ENCODE assay signal across 9 mouse cellular contexts in genomic region chr5:114052246-114052761, GRCm38 (mm10). TPM values are rescaled to one million over a fixed set of nuclear protein-coding genes. Genes with fewer than 3 reads are reported as not detected.
DNase-seq lines count a peak whose midpoint lies in the region; ATAC-seq and TF ChIP-seq lines count a peak whose summit lies in the region.
"Had no signal": no experiment of that assay in that cellular context is flagged by ENCODE, and none has a peak within 500 bp of the region (broad histone marks: within the 10 kb centered on the region; RNA-seq: fewer than 3 reads in every experiment).

No protein-coding gene starts in this region.

- H3K79me2 ChIP-seq in CH12.LX (replicated peaks; ENCODE audit: control insufficient read depth, extremely low read depth, insufficient read depth, poor library complexity, severe bottlenecking): no peaks in the 10 kb centered on the region

- no peak for TF ChIP-seq EP300 in CH12.LX (IDR thresholded peaks at IDR 0.05; ENCODE audit: low read length)

- peak; percentile 56 for DNase-seq in CH12.LX (ENCODE audit: extremely low read depth)
- DNase-seq in adrenal gland, adult 8-10 months: peak; percentile 59
- DNase-seq in embryo, embryonic 10.5 days (ENCODE audit: low spot score): peak; percentile 81
- peak; percentile 90 for DNase-seq in heart, embryonic 10.5 days (ENCODE audit: low spot score)
- DNase-seq in lung, embryonic 14.5 days: peak; percentile 84
- peak; percentile 62 for DNase-seq in ovary, postnatal 14 days (ENCODE audit: low spot score)
- peak; percentile 34 for DNase-seq in urinary bladder, adult 2 months (ENCODE audit: low spot score)

- 16% methylated on average over 9 of the region's 9 CpGs for WGBS in heart, embryonic 10.5 days
- WGBS in kidney, embryonic 15.5 days: 24% methylated on average over 9 of the region's 9 CpGs
- WGBS in lung, embryonic 14.5 days: 13% methylated on average over 9 of the region's 9 CpGs

- dilution Hi-C loops in CH12.LX (cut with MboI; ENCODE audit: extremely low pct_ligation_motif_present, extremely low pct_unique_long_range_greater_than_20kb, low sequenced_read_pairs): no loop called here

- TF ChIP-seq POLR2A in CH12.LX (IDR thresholded peaks at IDR 0.05; ENCODE audit: low read depth, low read length): no peak

- H3K36me3 ChIP-seq in CH12.LX (replicated peaks in 1 of 2; ENCODE audit: control insufficient read depth in 1 of 2, insufficient read depth in 1 of 2, low read length in 1 of 2): no peaks in the 10 kb centered on the region
- no peaks in the 10 kb centered on the region for H3K36me3 ChIP-seq in heart, embryonic 10.5 days
- no peaks in the 10 kb centered on the region for H3K36me3 ChIP-seq in kidney, embryonic 15.5 days
- no peaks in the 10 kb centered on the region for H3K36me3 ChIP-seq in lung, embryonic 14.5 days (ENCODE audit: insufficient read depth)

- H3K4me3 ChIP-seq in CH12.LX (replicated peaks in 1 of 3; ENCODE audit: low read depth in 2 of 3, low read length in 2 of 3, poor library complexity in 1 of 3): no peak overlapping the region
- peak overlapping the region; percentile 34 for H3K4me3 ChIP-seq in heart, embryonic 10.5 days
- peak overlapping the region; percentile 15; the same call in 1 of the 2 replicates for H3K4me3 ChIP-seq in kidney, embryonic 15.5 days (replicated peaks)
- no peak overlapping the region for H3K4me3 ChIP-seq in lung, embryonic 14.5 days (ENCODE audit: low read depth, low read length)

- TF ChIP-seq CTCF in CH12.LX (conservative IDR thresholded peaks at IDR 0.05 in 1 of 2, IDR thresholded peaks at IDR 0.05 in 1 of 2; ENCODE audit: low read depth in 2 of 2, low read length in 2 of 2): peak; percentile 81 to 89
- peak; percentile 92 for TF ChIP-seq CTCF in lung, embryonic 14.5 days (IDR thresholded peaks at IDR 0.05; ENCODE audit: low read depth)

- H3K4me2 ChIP-seq in CH12.LX (ENCODE audit: insufficient read depth, low read depth, poor library complexity, severe bottlenecking): no peak overlapping the region
- peak overlapping the region; percentile 52 for H3K4me2 ChIP-seq in kidney, embryonic 15.5 days
- peak overlapping the region; percentile 41; the same call in 1 of the 2 replicates for H3K4me2 ChIP-seq in lung, embryonic 14.5 days

- H3K27ac ChIP-seq in CH12.LX (ENCODE audit: insufficient read depth, low read depth): no peak overlapping the region
- H3K27ac ChIP-seq in heart, embryonic 10.5 days: peak overlapping the region; percentile 53; the same call in 1 of the 2 replicates
- peak overlapping the region; percentile 61 for H3K27ac ChIP-seq in kidney, embryonic 15.5 days
- H3K27ac ChIP-seq in lung, embryonic 14.5 days (ENCODE audit: low read depth): no peak overlapping the region

- no peak overlapping the region; the same call in 1 of the 2 replicates for H3K9ac ChIP-seq in CH12.LX (ENCODE audit: insufficient read depth, low read depth)
- H3K9ac ChIP-seq in kidney, embryonic 15.5 days: no peak overlapping the region
- 0 out of 2 replicates have a peak overlapping the region, but pooled peaks have one; percentile 10 for H3K9ac ChIP-seq in lung, embryonic 14.5 days

- no peaks in the 10 kb centered on the region for H3K27me3 ChIP-seq in CH12.LX (replicated peaks)
- no peaks in the 10 kb centered on the region for H3K27me3 ChIP-seq in heart, embryonic 10.5 days (ENCODE audit: insufficient read depth, poor library complexity, severe bottlenecking)
- no peaks in the 10 kb centered on the region for H3K27me3 ChIP-seq in kidney, embryonic 15.5 days
- no peaks in the 10 kb centered on the region for H3K27me3 ChIP-seq in lung, embryonic 14.5 days (ENCODE audit: insufficient read depth, low read length)

- peaks cover 9% of the 10 kb centered on the region for H3K9me3 ChIP-seq in CH12.LX (replicated peaks; ENCODE audit: low read length)
- no peaks in the 10 kb centered on the region for H3K9me3 ChIP-seq in heart, embryonic 10.5 days
- no peaks in the 10 kb centered on the region for H3K9me3 ChIP-seq in kidney, embryonic 15.5 days (replicated peaks)
- H3K9me3 ChIP-seq in lung, embryonic 14.5 days (ENCODE audit: low read depth, low read length): no peaks in the 10 kb centered on the region

- in situ Hi-C loops in CH12.LX (cut with MboI; ENCODE audit: low pct_ligation_motif_present, low pct_unique_long_range_greater_than_20kb, low sequenced_read_pairs): loop anchor here (5.0 kb wide), 2 partner anchors 80 to 95 kb away; partner anchors contain the start of gene Ung

- peaks cover 11 to 34% of the 10 kb centered on the region in 2 experiments; a peak in 3 of 4 replicates for H3K4me1 ChIP-seq in CH12.LX (ENCODE audit: control insufficient read depth in 1 of 2, insufficient read depth in 2 of 2)
- 0 out of 2 replicates have a peak, but pooled peaks cover 4% of the 10 kb centered on the region for H3K4me1 ChIP-seq in heart, embryonic 10.5 days
- peaks cover 9% of the 10 kb centered on the region; the same call in 1 of the 2 replicates for H3K4me1 ChIP-seq in kidney, embryonic 15.5 days
- 0 out of 2 replicates have a peak, but pooled peaks cover 3% of the 10 kb centered on the region for H3K4me1 ChIP-seq in lung, embryonic 14.5 days (ENCODE audit: insufficient read depth)

- ATAC-seq in kidney, embryonic 15.5 days (replicated peaks; ENCODE audit: low FRiP score): peak; percentile 36
- ATAC-seq in lung, embryonic 14.5 days (ENCODE audit: insufficient read depth): 0 out of 2 replicates have a peak, but pooled peaks have one; percentile 58

- TF ChIP-seq RAD21 in CH12.LX (IDR thresholded peaks at IDR 0.05; ENCODE audit: low read depth, low read length): peak; percentile 61

TF ChIP-seq in CH12.LX, 34 proteins besides CTCF, POLR2A, EP300 and RAD21:
- TF ChIP-seq MXI1 (IDR thresholded peaks at IDR 0.05; ENCODE audit: low read depth, low read length) (peak; percentile 19; the same call in 1 of the 2 replicates), TBP (conservative IDR thresholded peaks at IDR 0.05; ENCODE audit: low read depth, low read length) (no peak), MAX (IDR thresholded peaks at IDR 0.05; ENCODE audit: low read length) (0 out of 2 replicates have a peak, but pooled peaks have one; percentile 17), IRF4 (IDR thresholded peaks at IDR 0.05; ENCODE audit: low read depth, low read length) (peak; percentile 33; the same call in 1 of the 2 replicates), MYC (IDR thresholded peaks at IDR 0.05; ENCODE audit: low read depth, low read length) (no peak), ELF1 (IDR thresholded peaks at IDR 0.05; ENCODE audit: low read depth, low read length) (no peak), TCF12 (IDR thresholded peaks at IDR 0.05; ENCODE audit: low read depth, low read length) (peak; percentile 61), HCFC1 (IDR thresholded peaks at IDR 0.05; ENCODE audit: low read depth, low read length) (peak; percentile 56; the same call in 1 of the 2 replicates), ZC3H11A (IDR thresholded peaks at IDR 0.05; ENCODE audit: low read depth, low read length) (peak; percentile 3; the same call in 1 of the 2 replicates), SMC3 (IDR thresholded peaks at IDR 0.05; ENCODE audit: low read depth, low read length) (peak; percentile 88), ETS1 (conservative IDR thresholded peaks at IDR 0.05; ENCODE audit: low read depth, low read length) (0 out of 2 replicates have a peak, but pooled peaks have one; percentile 7), KAT2A (IDR thresholded peaks at IDR 0.05; ENCODE audit: insufficient replicate concordance, low read length) (no peak), MEF2A (IDR thresholded peaks at IDR 0.05; ENCODE audit: borderline replicate concordance, low read depth, low read length) (no peak), NRF1 (IDR thresholded peaks at IDR 0.05; ENCODE audit: low read depth, low read length) (no peak)

RNA-seq across cellular contexts. Expression of gene Usp30, which starts 13.0 kb away (rescaled TPM):
- total RNA-seq in CH12.LX (2012; rRNA removed) (11.5 and 13.0 TPM in 2 replicates), CH12.LX (2014; rRNA removed) (13.0 and 15.5 TPM in 2 replicates)
- 14.5 and 16.1 TPM in 2 replicates for polyA plus RNA-seq in CH12.LX (2012; ENCODE audit: insufficient read length, low read depth)
- total RNA-seq in adrenal gland, adult 8-10 months (2022): 10 to 100 TPM; 32.0 to 61.9 (median 50.0) TPM
- 9.9 and 10.2 TPM in 2 replicates for polyA plus RNA-seq in heart, embryonic 10.5 days (2016; fragmentation: Nextera tagmentation; extraction: Ambion mirVana)
- 12.2 and 14.3 TPM in 2 replicates for polyA plus RNA-seq in kidney, embryonic 15.5 days (2015; fragmentation: Nextera tagmentation; extraction: Ambion mirVana)
- 10.7 and 10.8 TPM in 2 replicates for polyA plus RNA-seq in lung, embryonic 14.5 days (2014; fragmentation: Nextera tagmentation; extraction: Ambion mirVana)
- polyA plus RNA-seq in urinary bladder, adult 2 months (2012; rRNA removed): 17.9 and 19.1 TPM in 2 replicates

RNA-seq across cellular contexts. Expression of gene Svop, which starts 39.1 kb away (rescaled TPM):
- total RNA-seq in CH12.LX (2012; rRNA removed) (0.38 and 1.1 TPM in 2 replicates), CH12.LX (2014; rRNA removed) (0.20 and 0.31 TPM in 2 replicates)
- 0.40 and 0.51 TPM in 2 replicates for polyA plus RNA-seq in CH12.LX (2012; ENCODE audit: insufficient read length, low read depth)
- 1 to 10 TPM; 3.6 to 5.4 (median 4.9) TPM for total RNA-seq in adrenal gland, adult 8-10 months (2022)
- 0.23 and 0.46 TPM in 2 replicates for polyA plus RNA-seq in heart, embryonic 10.5 days (2016; fragmentation: Nextera tagmentation; extraction: Ambion mirVana)
- polyA plus RNA-seq in kidney, embryonic 15.5 days (2015; fragmentation: Nextera tagmentation; extraction: Ambion mirVana): 0.46 and 0.91 TPM in 2 replicates
- polyA plus RNA-seq in lung, embryonic 14.5 days (2014; fragmentation: Nextera tagmentation; extraction: Ambion mirVana): 0.11 and 0.22 TPM in 2 replicates
- 0.12 and 0.16 TPM in 2 replicates for polyA plus RNA-seq in urinary bladder, adult 2 months (2012; rRNA removed)

RNA-seq across cellular contexts. Expression of gene Dao, which starts 48.8 kb away (rescaled TPM):
- 0.97 and 1.4 TPM in 2 replicates for total RNA-seq in CH12.LX (2012; rRNA removed)
- 1.9 TPM in 2 replicates for total RNA-seq in CH12.LX (2014; rRNA removed)
- polyA plus RNA-seq in CH12.LX (2012; ENCODE audit: insufficient read length, low read depth): 3.6 TPM in 2 replicates
- not detected for total RNA-seq in adrenal gland, adult 8-10 months (2022)
- not detected in 2 replicates for polyA plus RNA-seq in heart, embryonic 10.5 days (2016; fragmentation: Nextera tagmentation; extraction: Ambion mirVana)
- polyA plus RNA-seq in kidney, embryonic 15.5 days (2015; fragmentation: Nextera tagmentation; extraction: Ambion mirVana): 14.2 and 14.9 TPM in 2 replicates
- not detected in 2 replicates for polyA plus RNA-seq in lung, embryonic 14.5 days (2014; fragmentation: Nextera tagmentation; extraction: Ambion mirVana)
- polyA plus RNA-seq in urinary bladder, adult 2 months (2012; rRNA removed): 0.10 TPM in 1 of 2 replicates, not detected in the other
- total RNA-seq: left cerebral cortex, postnatal 10 days had no signal

RNA-seq across cellular contexts. Expression of gene Ssh1, which starts 58.6 kb away (rescaled TPM):
- total RNA-seq in CH12.LX (2012; rRNA removed): 5.6 and 8.2 TPM in 2 replicates
- total RNA-seq in CH12.LX (2014; rRNA removed): 2.3 and 3.0 TPM in 2 replicates
- polyA plus RNA-seq in CH12.LX (2012; ENCODE audit: insufficient read length, low read depth): 8.1 and 8.9 TPM in 2 replicates
- total RNA-seq in adrenal gland, adult 8-10 months (2022): 10 to 100 TPM; 17.3 to 32.2 (median 23.3) TPM
- polyA plus RNA-seq in heart, embryonic 10.5 days (2016; fragmentation: Nextera tagmentation; extraction: Ambion mirVana): 16.7 and 18.3 TPM in 2 replicates
- 14.7 and 18.3 TPM in 2 replicates for polyA plus RNA-seq in kidney, embryonic 15.5 days (2015; fragmentation: Nextera tagmentation; extraction: Ambion mirVana)
- 25.0 and 29.9 TPM in 2 replicates for polyA plus RNA-seq in lung, embryonic 14.5 days (2014; fragmentation: Nextera tagmentation; extraction: Ambion mirVana)
- 9.3 and 14.8 TPM in 2 replicates for polyA plus RNA-seq in urinary bladder, adult 2 months (2012; rRNA removed)

Comparison
In these comparisons a context has a peak if more than half of its experiments do, and no peak if none do; other contexts are left out.
1. DNase-seq: peak in every context shown above with its lines; median percentile 90 in heart, embryonic 10.5 days; 84 in lung, embryonic 14.5 days; 81 in embryo, embryonic 10.5 days; 62 in ovary, postnatal 14 days; 59 in adrenal gland, adult 8-10 months; 56 in CH12.LX; 34 in urinary bladder, adult 2 months.
2. H3K27ac ChIP-seq: peak in heart, embryonic 10.5 days (single experiment) and kidney, embryonic 15.5 days (single experiment); none in CH12.LX (single experiment) and lung, embryonic 14.5 days (single experiment).
3. H3K4me3 ChIP-seq: peak in heart, embryonic 10.5 days (single experiment) and kidney, embryonic 15.5 days (single experiment); none in CH12.LX (0 of 3) and lung, embryonic 14.5 days (single experiment).